Mouse (Mus musculus) right cerebral cortex, adult 18-20 months (tissue): ENCODE measurements at regions not wholly inside any gene's neighbourhood (a gene's known extent, or its start where the extent isn't known, plus 50 kb on each side); places are given as distances from the start of the nearest gene placed in this dataset.

ENCODE experiments used
- DNase-seq: peaks from one replicate; pipeline ENCODE4 v3.0.0; 2022; ENCODE audit warnings: mixed read lengths

GRCm38 (mm10) chr14:76913850-76914249, 122.7 kb upstream of the Ccdc122 start:
- DNase-seq, result no peak

- no peak for DNase-seq
These were observed 124.1 kb upstream of the Ccdc122 start for GRCm38 (mm10) chr14:76912301-76913001.

GRCm38 (mm10) chr14:76911271-76911670, 125.3 kb upstream of the Ccdc122 start:
- no peak for DNase-seq

GRCm38 (mm10) chr14:76910186-76910585, 126.4 kb upstream of the Ccdc122 start:
- DNase-seq, result no peak

- no peak for DNase-seq
These were observed 128.6 kb upstream of the Ccdc122 start for GRCm38 (mm10) chr14:76907941-76908340.

GRCm38 (mm10) chr14:76902962-76903757, 133.4 kb upstream of the Ccdc122 start:
- no peak for DNase-seq

GRCm38 (mm10) chr14:76901490-76901889, 135.1 kb upstream of the Ccdc122 start:
- DNase-seq, result no peak

- no peak for DNase-seq
These were observed 137.2 kb upstream of the Ccdc122 start for GRCm38 (mm10) chr14:76899331-76899730.

GRCm38 (mm10) chr14:76887708-76888107, 148.9 kb upstream of the Ccdc122 start:
- no peak for DNase-seq

- peak; percentile 20 for DNase-seq
These were observed 149.4 kb upstream of the Ccdc122 start for GRCm38 (mm10) chr14:76887201-76887600.

- no peak for DNase-seq
These were observed 153.3 kb upstream of the Ccdc122 start for GRCm38 (mm10) chr14:76883231-76883651.

- peak; percentile 20 for DNase-seq
These were observed 153.8 kb upstream of the Ccdc122 start for GRCm38 (mm10) chr14:76882711-76883171.

GRCm38 (mm10) chr14:76880851-76881250, 155.7 kb upstream of the Ccdc122 start:
- peak; percentile 60 for DNase-seq

GRCm38 (mm10) chr14:76877306-76877705, 159.3 kb upstream of the Ccdc122 start:
- no peak for DNase-seq

GRCm38 (mm10) chr14:76876015-76876414, 160.6 kb upstream of the Ccdc122 start:
- peak; percentile 55 for DNase-seq

- no peak for DNase-seq
These were observed 161.2 kb upstream of the Ccdc122 start for GRCm38 (mm10) chr14:76875266-76875900.

GRCm38 (mm10) chr14:76874542-76875265, 161.9 kb upstream of the Ccdc122 start:
- peak; percentile 14 for DNase-seq

GRCm38 (mm10) chr14:76873684-76874083, 162.9 kb upstream of the Ccdc122 start:
- no peak for DNase-seq

- DNase-seq, result no peak
These were observed 163.6 kb upstream of the Ccdc122 start for GRCm38 (mm10) chr14:76872976-76873375.

GRCm38 (mm10) chr14:76872510-76872909, 164.1 kb upstream of the Ccdc122 start:
- DNase-seq, result peak; percentile 20

- DNase-seq, result peak; percentile 40
These were observed 167.7 kb upstream of the Ccdc122 start for GRCm38 (mm10) chr14:76868831-76869230.

- no peak for DNase-seq
These were observed 168.4 kb upstream of the Ccdc122 start for GRCm38 (mm10) chr14:76868131-76868530.

GRCm38 (mm10) chr14:76864664-76865063, 171.9 kb upstream of the Ccdc122 start:
- no peak for DNase-seq
